Mouse (Mus musculus): ENCODE data around the gene Rpn1. TPM values are rescaled to one million over a fixed set of nuclear protein-coding genes. Genes with fewer than 3 reads are reported as not detected.

Rpn1 gene
- polyA plus RNA-seq, 1 experiment from 2014 or later = 391 TPM

DNA sequence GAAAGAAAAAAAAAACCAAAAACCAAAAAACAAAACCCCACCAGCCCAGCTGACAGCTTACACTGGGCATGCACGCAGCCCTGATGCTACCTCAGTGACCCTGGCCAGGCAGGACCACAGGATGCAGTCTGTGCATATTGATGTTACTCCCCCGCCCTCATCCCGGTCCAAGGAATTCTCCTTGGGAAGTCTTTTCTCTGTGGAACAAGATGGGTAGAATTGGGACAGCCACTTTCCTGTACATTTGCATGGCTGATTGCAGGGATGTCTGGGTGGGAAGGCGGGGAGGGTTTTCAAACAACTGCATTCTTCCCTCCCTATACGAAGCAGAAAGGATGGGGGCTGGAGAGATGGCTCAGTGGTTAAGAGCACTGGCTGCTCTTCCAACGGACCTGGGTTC, 68.7 kb downstream of the Rpn1 start:
- no peak overlapping the region for H3K4me3 ChIP-seq (ENCODE audit: low read depth, low read length)
- no peak overlapping the region for H3K27ac ChIP-seq (replicated peaks; ENCODE audit: low read depth, low read length)
- DNase-seq (ENCODE audit: low spot score) (no peak), ATAC-seq (ENCODE audit: low read depth) (no peak)
- H3K36me3 ChIP-seq (ENCODE audit: control insufficient read depth, insufficient read depth, low read length) = no peaks in the 10 kb centered on the region
- H3K9ac ChIP-seq (ENCODE audit: low read depth, low read length) = no peak overlapping the region
- H3K27me3 ChIP-seq (replicated peaks; ENCODE audit: control insufficient read depth, insufficient read depth, low read length) = no peaks in the 10 kb centered on the region
- H3K9me3 ChIP-seq (ENCODE audit: control insufficient read depth, low read length) = no peaks in the 10 kb centered on the region
- H3K4me2 ChIP-seq (ENCODE audit: low read depth, low read length) = no peak overlapping the region
- H3K4me1 ChIP-seq (ENCODE audit: control insufficient read depth, insufficient read depth, low read length) = no peaks in the 10 kb centered on the region
- WGBS = 71% methylated on average over 6 of the region's 6 CpGs

Small RNAs within 50 kb of the gene (microRNA-seq; reads per million reads assigned to microRNA genes)
- gene Mir6376 (ENCODE audit: borderline number of aligned reads) = not detected

Other genes starting within 250 kb of the Rpn1 start
- 3.6 and 4.1 TPM in 2 replicates for gene Gm45140, start 248.7 kb upstream of the Rpn1 start, polyA plus RNA-seq (2014; fragmentation: Nextera tagmentation; extraction: Ambion mirVana)
- 34.7 and 42.7 TPM in 2 replicates for gene Isy1, start 245.7 kb upstream of the Rpn1 start, polyA plus RNA-seq (2014; fragmentation: Nextera tagmentation; extraction: Ambion mirVana)
- gene Cnbp, start 233.4 kb upstream of the Rpn1 start, polyA plus RNA-seq (2014; fragmentation: Nextera tagmentation; extraction: Ambion mirVana) = 1,063 and 1,144 TPM in 2 replicates
- gene Copg1, start 196.7 kb upstream of the Rpn1 start, polyA plus RNA-seq (2014; fragmentation: Nextera tagmentation; extraction: Ambion mirVana) = 180 and 188 TPM in 2 replicates
- gene Hmces, start 170.5 kb upstream of the Rpn1 start, polyA plus RNA-seq (2014; fragmentation: Nextera tagmentation; extraction: Ambion mirVana) = 43.1 and 44.1 TPM in 2 replicates
- 28.7 and 33.0 TPM in 2 replicates for gene H1fx, start 102.8 kb upstream of the Rpn1 start, polyA plus RNA-seq (2014; fragmentation: Nextera tagmentation; extraction: Ambion mirVana)
- 240 and 244 TPM in 2 replicates for gene Rab7, start 39.2 kb upstream of the Rpn1 start, polyA plus RNA-seq (2014; fragmentation: Nextera tagmentation; extraction: Ambion mirVana)
- gene Gata2, start 109.4 kb downstream of the Rpn1 start, polyA plus RNA-seq (2014; fragmentation: Nextera tagmentation; extraction: Ambion mirVana) = 27.1 and 31.6 TPM in 2 replicates
- not detected in 2 replicates for gene Dnajb8, start 137.8 kb downstream of the Rpn1 start, polyA plus RNA-seq (2014; fragmentation: Nextera tagmentation; extraction: Ambion mirVana)